In genomic region chr1:13057741-13058140, GRCm38 (mm10) we compare ENCODE assay signal across 15 mouse cellular contexts.
DNase-seq lines count a peak whose midpoint lies in the region; ATAC-seq and TF ChIP-seq lines count a peak whose summit lies in the region.
"Had no signal": no experiment of that assay in that cellular context is flagged by ENCODE, and none has a peak within 500 bp of the region (broad histone marks: within the 10 kb centered on the region; RNA-seq: fewer than 3 reads in every experiment).

No protein-coding gene starts in this region.

- peaks cover 5% of the 10 kb centered on the region; the same call in 1 of the 2 replicates for H3K27me3 ChIP-seq in forebrain, embryonic 10.5 days (ENCODE audit: poor library complexity, severe bottlenecking)
- no peaks in the 10 kb centered on the region for H3K27me3 ChIP-seq in forebrain, embryonic 14.5 days (replicated peaks; ENCODE audit: control insufficient read depth, insufficient read depth, low read length)
- H3K27me3 ChIP-seq in lung, embryonic 15.5 days, result no peaks in the 10 kb centered on the region
- no peaks in the 10 kb centered on the region for H3K27me3 ChIP-seq in embryonic facial prominence, embryonic 11.5 days (ENCODE audit: control insufficient read depth, insufficient read depth, low read length)
- H3K27me3 ChIP-seq in limb, embryonic 13.5 days, result 0 out of 2 replicates have a peak, but pooled peaks cover 3% of the 10 kb centered on the region
- H3K27me3 ChIP-seq in cerebellum, adult 2 months (ENCODE audit: control insufficient read depth, insufficient read depth, low read length), result no peaks in the 10 kb centered on the region

- ATAC-seq in forebrain, embryonic 14.5 days, result no peak
- ATAC-seq in lung, embryonic 15.5 days (ENCODE audit: borderline replicate concordance, extremely low read depth, low FRiP score, low TSS enrichment), result no peak
- ATAC-seq in embryonic facial prominence, embryonic 11.5 days (replicated peaks; ENCODE audit: insufficient number of reproducible peaks, low FRiP score, low TSS enrichment, low read depth), result no peak
- ATAC-seq in limb, embryonic 13.5 days (ENCODE audit: low FRiP score, low read depth), result no peak
- ATAC-seq in megakaryocyte progenitor cell, adult 5-6 weeks (replicated peaks; ENCODE audit: poor library complexity), result no peak

- no peak for TF ChIP-seq POLR2A in lung, adult 2 months (IDR thresholded peaks at IDR 0.05; ENCODE audit: borderline replicate concordance, extremely low read depth, low read depth, low read length)
- no peak for TF ChIP-seq POLR2A in cerebellum, adult 2 months (IDR thresholded peaks at IDR 0.05; ENCODE audit: borderline replicate concordance, insufficient read depth, low read length)

- H3K27ac ChIP-seq in forebrain, embryonic 10.5 days, result no peak overlapping the region
- H3K27ac ChIP-seq in forebrain, embryonic 14.5 days (ENCODE audit: low read depth, low read length), result no peak overlapping the region
- H3K27ac ChIP-seq in lung, embryonic 15.5 days, result no peak overlapping the region
- H3K27ac ChIP-seq in embryonic facial prominence, embryonic 11.5 days (replicated peaks; ENCODE audit: low read depth, low read length), result no peak overlapping the region
- H3K27ac ChIP-seq in limb, embryonic 13.5 days, result no peak overlapping the region
- no peak overlapping the region for H3K27ac ChIP-seq in cerebellum, adult 2 months (ENCODE audit: insufficient read depth, low read length)

- DNase-seq in forebrain, embryonic 10.5 days (ENCODE audit: extremely low spot score, low spot score), result no peak
- no peak for DNase-seq in forebrain, embryonic 14.5 days (ENCODE audit: low spot score)
- DNase-seq in lung, adult 2 months, result no peak
- peak; percentile 56 for DNase-seq in embryonic facial prominence, embryonic 11.5 days (ENCODE audit: low spot score)
- DNase-seq in cerebellum, adult 2 months, result no peak
- DNase-seq: cerebellum, adult 9-10 months; heart, postnatal 4 days; kidney, postnatal 10 days; layer of hippocampus, adult 9-11 months; left cerebral cortex, postnatal 4 days; lung, adult 18-20 months had no signal

- H3K36me3 ChIP-seq in forebrain, embryonic 10.5 days (replicated peaks), result no peaks in the 10 kb centered on the region
- H3K36me3 ChIP-seq in forebrain, embryonic 14.5 days (ENCODE audit: control insufficient read depth, insufficient read depth, low read length), result no peaks in the 10 kb centered on the region
- no peaks in the 10 kb centered on the region for H3K36me3 ChIP-seq in lung, embryonic 15.5 days
- H3K36me3 ChIP-seq in embryonic facial prominence, embryonic 11.5 days (replicated peaks; ENCODE audit: control insufficient read depth, insufficient read depth, low read depth, low read length), result no peaks in the 10 kb centered on the region
- no peaks in the 10 kb centered on the region for H3K36me3 ChIP-seq in limb, embryonic 13.5 days

- H3K4me2 ChIP-seq in forebrain, embryonic 14.5 days (ENCODE audit: low read length), result no peak overlapping the region
- peak overlapping the region; percentile 16; the same call in 1 of the 2 replicates for H3K4me2 ChIP-seq in lung, embryonic 15.5 days
- H3K4me2 ChIP-seq in embryonic facial prominence, embryonic 11.5 days (ENCODE audit: low read depth, low read length), result no peak overlapping the region
- H3K4me2 ChIP-seq in limb, embryonic 13.5 days (replicated peaks), result peak overlapping the region; percentile 30
- H3K4me2 ChIP-seq: midbrain, embryonic 11.5 days had no signal

- TF ChIP-seq CTCF in lung, adult 2 months (IDR thresholded peaks at IDR 0.05; ENCODE audit: insufficient read depth, low read length), result no peak
- no peak for TF ChIP-seq CTCF in cerebellum, adult 2 months (IDR thresholded peaks at IDR 0.05; ENCODE audit: borderline replicate concordance, insufficient read depth, low read depth, low read length)

- H3K9me3 ChIP-seq in forebrain, embryonic 10.5 days, result no peaks in the 10 kb centered on the region
- H3K9me3 ChIP-seq in forebrain, embryonic 14.5 days (replicated peaks; ENCODE audit: control insufficient read depth, low read length), result no peaks in the 10 kb centered on the region
- no peaks in the 10 kb centered on the region for H3K9me3 ChIP-seq in lung, embryonic 15.5 days
- H3K9me3 ChIP-seq in embryonic facial prominence, embryonic 11.5 days (replicated peaks; ENCODE audit: control insufficient read depth, low read length), result no peaks in the 10 kb centered on the region
- no peaks in the 10 kb centered on the region for H3K9me3 ChIP-seq in limb, embryonic 13.5 days

- H3K4me1 ChIP-seq in forebrain, embryonic 10.5 days, result peaks cover 5% of the 10 kb centered on the region
- H3K4me1 ChIP-seq in forebrain, embryonic 14.5 days (ENCODE audit: control insufficient read depth, insufficient read depth, low read length), result no peaks in the 10 kb centered on the region
- H3K4me1 ChIP-seq in lung, embryonic 15.5 days, result no peaks in the 10 kb centered on the region
- H3K4me1 ChIP-seq in lung, adult 2 months (ENCODE audit: control insufficient read depth, insufficient read depth, low read length), result no peaks in the 10 kb centered on the region
- no peaks in the 10 kb centered on the region for H3K4me1 ChIP-seq in embryonic facial prominence, embryonic 11.5 days (ENCODE audit: control insufficient read depth, insufficient read depth, low read length)
- H3K4me1 ChIP-seq in limb, embryonic 13.5 days, result no peaks in the 10 kb centered on the region
- no peaks in the 10 kb centered on the region for H3K4me1 ChIP-seq in cerebellum, adult 2 months (ENCODE audit: control insufficient read depth, insufficient read depth, low read length)

- peak overlapping the region; percentile 6; the same call in 1 of the 2 replicates for H3K4me3 ChIP-seq in forebrain, embryonic 10.5 days
- no peak overlapping the region for H3K4me3 ChIP-seq in forebrain, embryonic 14.5 days (ENCODE audit: low read depth, low read length)
- no peak overlapping the region for H3K4me3 ChIP-seq in lung, embryonic 15.5 days
- H3K4me3 ChIP-seq in lung, adult 2 months (replicated peaks; ENCODE audit: extremely low read depth, low read depth, low read length), result no peak overlapping the region
- H3K4me3 ChIP-seq in embryonic facial prominence, embryonic 11.5 days (ENCODE audit: low read depth, low read length), result no peak overlapping the region
- no peak overlapping the region for H3K4me3 ChIP-seq in limb, embryonic 13.5 days
- no peak overlapping the region for H3K4me3 ChIP-seq in cerebellum, adult 2 months (replicated peaks; ENCODE audit: insufficient read depth, low read depth, low read length)

- whole genome bisulfite sequencing in forebrain, embryonic 10.5 days, result 36% methylated on average over 14 of the region's 14 CpGs
- 31% methylated on average over 14 of the region's 14 CpGs for WGBS in forebrain, embryonic 14.5 days
- WGBS in lung, embryonic 15.5 days, result 27% methylated on average over 14 of the region's 14 CpGs
- WGBS in lung, adult 2 months, result 29% methylated on average over 14 of the region's 14 CpGs
- whole genome bisulfite sequencing in embryonic facial prominence, embryonic 11.5 days, result 25% methylated on average over 14 of the region's 14 CpGs
- WGBS in limb, embryonic 13.5 days, result 41% methylated on average over 14 of the region's 14 CpGs
- 41% methylated on average over 14 of the region's 14 CpGs for WGBS in cerebellum, adult 2 months

- no peak overlapping the region for H3K9ac ChIP-seq in forebrain, embryonic 14.5 days (ENCODE audit: low read length)
- H3K9ac ChIP-seq in lung, embryonic 15.5 days, result no peak overlapping the region
- H3K9ac ChIP-seq in embryonic facial prominence, embryonic 11.5 days (replicated peaks; ENCODE audit: low read length), result no peak overlapping the region
- no peak overlapping the region for H3K9ac ChIP-seq in limb, embryonic 13.5 days

Comparison
In these comparisons a context has a peak if more than half of its experiments do, and no peak if none do; other contexts are left out.
1. H3K4me2 ChIP-seq: peak in lung, embryonic 15.5 days (single experiment) and limb, embryonic 13.5 days (single experiment); none in forebrain, embryonic 14.5 days (single experiment) and embryonic facial prominence, embryonic 11.5 days (single experiment).